Mouse (Mus musculus): ENCODE data around the gene Adam20. TPM values are rescaled to one million over a fixed set of nuclear protein-coding genes. Genes with fewer than 3 reads are reported as not detected.
"Not testable (repeated sequence)": the region's sequence is repeated elsewhere in the genome, so short reads cannot be mapped to it uniquely, and the experiment has no call there.

The Adam20 gene
- total RNA-seq (2015; ENCODE audit: low replicate concordance) (not detected in 2 replicates), total RNA-seq (2017; ENCODE audit: low replicate concordance) (not detected in 2 replicates)

DNA sequence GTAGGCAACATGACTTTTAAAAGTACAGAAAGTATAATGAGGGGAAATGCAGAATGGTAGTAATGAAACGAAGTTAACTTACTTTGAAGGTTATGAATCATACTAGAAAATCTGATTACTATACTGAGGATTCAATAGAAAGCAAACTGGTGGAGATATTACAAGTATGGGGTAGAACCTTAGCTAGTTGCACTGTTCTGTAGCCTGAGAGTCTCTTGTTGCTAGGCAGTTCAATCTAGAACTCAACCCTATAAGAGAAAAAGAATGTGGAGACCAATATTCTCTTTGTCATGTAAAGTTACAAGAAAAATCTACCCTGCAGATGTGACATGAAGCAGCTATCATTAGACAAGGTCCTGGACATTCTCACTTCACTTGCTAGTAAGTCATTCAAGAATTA lies at the start of gene Adam20:
Gene Adam20 (plus strand): TSS at position 301 of the 400 bp plus-strand sequence.
- not testable (repeated sequence) for ATAC-seq (replicated peaks; ENCODE audit: low FRiP score, poor library complexity, severe bottlenecking)

DNA sequence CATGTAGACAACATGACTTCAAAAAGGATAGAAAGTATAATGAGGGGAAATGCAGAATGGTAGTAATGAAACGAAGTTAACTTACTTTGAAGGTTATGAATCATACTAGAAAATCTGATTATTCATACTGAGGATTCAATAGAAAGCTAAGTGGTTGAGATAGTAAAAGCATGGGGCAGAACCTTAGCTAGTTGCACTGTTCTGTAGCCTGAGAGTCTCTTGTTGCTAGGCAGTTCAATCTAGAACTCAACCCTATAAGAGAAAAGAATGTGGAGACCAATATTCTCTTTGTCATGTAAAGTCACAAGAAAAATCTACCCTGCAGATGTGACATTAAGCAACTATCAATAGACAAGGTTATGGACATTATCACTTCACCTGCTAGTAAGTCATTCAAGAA lies 41.2 kb upstream of the Adam20 start, which contains the start of gene Adam25:
Gene Adam25 (plus strand): TSS at position 301 of the 400 bp plus-strand sequence.
- ATAC-seq (replicated peaks; ENCODE audit: low FRiP score, poor library complexity, severe bottlenecking), result not testable (repeated sequence)

DNA sequence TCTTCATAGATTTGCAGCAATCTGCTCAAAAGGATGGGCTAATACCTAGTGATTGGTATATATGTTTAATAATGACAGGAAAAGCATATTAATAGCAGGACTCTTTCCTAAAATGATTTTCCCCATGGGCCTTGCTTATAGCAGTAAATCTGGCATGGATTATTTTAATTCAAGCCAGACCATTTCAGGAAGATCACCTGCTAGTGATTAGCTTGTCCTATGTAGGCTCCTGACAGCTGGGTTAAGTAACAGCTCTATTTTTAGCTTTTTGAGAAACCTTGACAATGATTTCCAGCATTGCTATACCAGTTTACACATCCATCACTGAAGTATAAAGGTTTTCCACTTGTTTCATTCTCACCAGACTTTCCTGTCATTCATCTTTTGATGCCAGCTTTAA lies 9.8 kb upstream of the Adam20 start:
- ATAC-seq (replicated peaks; ENCODE audit: low FRiP score, poor library complexity, severe bottlenecking), result no peak

DNA sequence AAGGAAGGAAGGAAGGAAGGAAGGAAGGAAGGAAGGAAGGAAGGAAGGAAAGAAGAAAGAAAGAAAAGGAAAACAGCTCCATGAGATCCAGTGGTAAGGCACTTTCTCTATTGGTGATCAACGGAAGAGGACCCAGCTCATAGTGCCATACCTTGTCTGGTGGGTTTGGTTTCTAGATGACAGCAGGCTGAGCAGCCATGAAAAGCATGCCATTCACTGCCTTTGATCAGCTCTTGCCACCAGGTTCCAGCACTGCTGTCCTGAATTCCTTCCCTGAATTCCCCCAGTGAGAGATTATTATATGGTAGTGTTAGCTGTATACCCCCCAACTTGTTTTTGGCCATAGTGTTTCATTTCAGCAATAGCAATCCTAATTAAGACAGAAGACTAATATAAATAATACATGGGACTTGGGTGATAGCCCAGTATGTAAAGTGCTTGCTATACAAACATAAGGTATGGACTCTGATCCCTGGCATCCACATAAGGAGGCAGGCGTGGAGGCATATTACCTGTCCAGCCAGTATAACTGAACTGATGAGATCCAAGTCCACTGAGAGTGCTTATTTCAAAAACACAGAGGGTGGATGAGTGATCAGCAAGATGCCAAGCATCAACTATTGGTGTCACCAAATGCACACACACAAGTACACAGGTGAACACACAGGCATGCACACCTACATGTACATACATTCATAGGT lies 10.5 kb downstream of the Adam20 start:
- ATAC-seq (replicated peaks; ENCODE audit: low FRiP score, poor library complexity, severe bottlenecking), result no peak

Other genes starting within 250 kb of the Adam20 start
- not detected in 2 replicates for gene Adam24, start 118.2 kb upstream of the Adam20 start, total RNA-seq (2015; ENCODE audit: low replicate concordance)
- not detected in 2 replicates for gene Adam24, start 118.2 kb upstream of the Adam20 start, total RNA-seq (2017; ENCODE audit: low replicate concordance)
- gene Adam25, start 41.1 kb upstream of the Adam20 start, total RNA-seq (2015; ENCODE audit: low replicate concordance), result not detected in 2 replicates
- gene Adam25, start 41.1 kb upstream of the Adam20 start, total RNA-seq (2017; ENCODE audit: low replicate concordance), result not detected in 2 replicates
- gene Adam39, start 29.7 kb downstream of the Adam20 start, total RNA-seq (2015; ENCODE audit: low replicate concordance), result not detected in 2 replicates
- gene Adam39, start 29.7 kb downstream of the Adam20 start, total RNA-seq (2017; ENCODE audit: low replicate concordance), result not detected in 2 replicates